Mouse (Mus musculus): Measurements from ENCODE around the gene Arf5.

Arf5 gene

GRCm38 (mm10) chr6:28423313-28423712 lies at the start of gene Arf5:
TSS of gene Arf5 (plus strand) at chr6:28423560.
- peak; percentile 92 for DNase-seq

- DNase-seq = no peak
Measured at GRCm38 (mm10) chr6:28381983-28382382, 41.4 kb upstream of the Arf5 start.

- DNase-seq = no peak
Measured at GRCm38 (mm10) chr6:28385169-28385568, 38.2 kb upstream of the Arf5 start.

DNA sequence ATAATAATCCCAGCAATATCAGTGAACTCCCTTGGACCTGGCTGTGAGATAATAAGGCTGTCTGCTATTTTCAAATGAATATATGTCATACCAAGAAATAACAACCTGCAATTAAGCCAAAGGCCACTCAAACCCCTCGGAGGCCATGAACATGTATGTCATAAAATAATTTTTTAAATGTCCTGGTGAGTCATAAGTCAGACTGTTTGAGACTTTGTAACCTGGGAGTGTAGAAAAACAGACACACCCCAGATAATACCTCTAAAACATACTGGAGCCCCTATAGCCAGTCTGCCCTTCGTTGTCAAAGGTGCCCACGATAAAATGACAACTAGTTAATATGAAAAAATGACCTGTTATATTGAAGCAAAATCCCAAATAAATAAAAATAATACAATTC lies 34.3 kb upstream of the Arf5 start:
- DNase-seq = no peak

GRCm38 (mm10) chr6:28396051-28396852 lies 27.1 kb upstream of the Arf5 start:
- no peak for DNase-seq

GRCm38 (mm10) chr6:28396853-28397457 lies 26.4 kb upstream of the Arf5 start:
- DNase-seq = no peak

DNA sequence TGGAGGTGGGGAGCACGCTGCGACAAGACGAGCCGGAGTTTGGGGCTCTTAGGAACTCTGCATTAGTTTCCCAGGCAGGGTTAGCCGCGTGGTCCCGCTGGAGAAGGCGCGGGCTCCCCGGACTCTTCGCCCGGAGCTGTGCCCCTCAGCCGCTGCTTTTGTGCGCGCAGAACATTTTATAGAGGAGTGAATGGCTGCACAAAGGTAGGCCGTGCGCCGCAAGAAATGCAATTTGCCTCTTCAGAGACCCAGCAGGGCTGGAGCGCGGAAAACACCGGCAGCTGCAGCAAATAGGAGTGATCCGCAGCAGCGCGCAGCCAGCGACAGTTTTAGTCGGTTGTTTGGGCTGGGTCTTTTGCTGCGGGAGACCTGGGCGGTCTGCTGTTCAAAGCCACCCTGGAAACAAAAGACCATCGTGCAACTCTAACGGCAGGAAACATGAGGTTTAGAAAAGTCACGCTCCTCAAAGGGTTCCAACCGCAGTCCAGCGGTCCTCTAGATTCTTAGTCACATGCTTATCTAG lies 25.6 kb upstream of the Arf5 start, which contains the start of gene Zfp800:
Gene Zfp800, minus strand, starts transcription at position 325 of the 523 bp plus-strand sequence.
- no peak for DNase-seq

DNA sequence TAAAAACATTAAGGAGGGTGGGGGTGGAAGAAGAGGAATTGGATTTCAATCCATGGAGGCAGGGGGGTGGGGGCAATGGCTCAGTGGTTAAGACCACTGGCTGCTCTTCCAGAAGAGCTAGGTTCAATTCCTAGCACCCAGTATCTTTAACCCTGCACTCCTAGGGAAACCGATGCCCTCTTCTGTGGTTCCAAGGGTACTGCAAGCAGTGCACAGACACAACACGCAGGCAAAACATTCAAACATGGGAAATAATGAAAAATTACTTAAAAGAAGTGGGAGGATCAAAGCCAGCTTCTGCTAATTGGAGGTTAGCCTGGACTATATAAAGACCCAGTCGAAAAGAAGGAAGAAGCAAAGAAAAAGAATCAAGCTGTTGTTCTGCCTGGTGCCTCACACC lies 24.6 kb upstream of the Arf5 start:
- DNase-seq = no peak

DNA sequence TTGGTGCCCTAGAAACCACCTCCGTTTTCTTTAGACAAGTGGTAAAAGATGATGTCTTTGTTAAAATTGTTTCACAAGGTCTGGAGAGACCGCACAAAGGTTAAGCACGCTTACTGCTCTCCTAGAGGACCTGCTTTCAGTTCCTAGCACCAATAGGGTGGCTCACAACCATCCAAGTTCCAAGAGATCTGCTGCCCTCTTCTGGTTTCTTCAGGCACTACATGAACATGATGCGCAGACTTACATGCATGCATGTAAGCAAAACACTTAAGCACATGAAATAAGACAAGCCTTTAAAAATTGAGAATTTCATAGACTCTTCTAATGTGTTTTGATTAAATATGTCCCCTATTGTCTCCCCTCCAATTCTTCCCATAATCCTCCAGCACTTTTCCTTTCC lies 23.6 kb upstream of the Arf5 start:
- no peak for DNase-seq

DNA sequence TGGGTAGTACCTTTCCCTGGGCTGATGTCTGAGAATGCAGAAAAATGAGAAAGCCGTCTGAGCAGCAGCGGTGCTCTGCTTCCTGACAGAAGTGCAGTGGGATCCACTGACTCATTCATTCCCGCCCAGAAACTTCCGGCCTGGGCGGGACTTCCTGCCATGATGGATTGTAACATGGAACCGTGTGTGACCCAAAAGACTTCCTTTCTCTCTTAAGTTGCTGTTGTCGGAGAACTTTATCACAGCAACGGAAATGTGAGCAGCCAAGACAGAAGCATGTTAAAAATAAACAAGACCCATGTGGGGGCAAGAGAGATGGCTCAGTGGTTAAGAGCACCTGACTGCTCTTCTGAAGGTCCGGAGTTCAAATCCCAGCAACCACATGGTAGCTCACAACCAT lies 13.3 kb upstream of the Arf5 start:
- DNase-seq = no peak

DNA sequence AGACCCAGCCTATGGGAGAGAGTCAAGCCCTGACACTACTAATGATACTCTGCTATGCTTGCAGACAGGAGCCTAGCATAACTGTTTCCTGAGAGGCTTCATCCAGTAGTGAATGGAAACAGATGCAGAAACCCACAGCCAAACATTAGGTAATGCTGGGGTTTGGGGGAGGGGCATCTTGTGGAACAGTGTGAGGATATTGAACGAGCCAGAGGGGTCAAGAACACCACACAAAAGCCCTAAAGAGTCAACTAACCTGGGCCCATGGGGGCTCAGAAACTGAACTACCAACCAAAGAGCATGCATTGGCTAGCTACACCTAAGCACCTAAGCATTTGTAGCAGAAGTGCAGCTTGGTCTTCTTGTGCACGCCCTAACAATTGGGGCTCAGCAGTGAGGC lies 12.1 kb upstream of the Arf5 start:
- no peak for DNase-seq

DNA sequence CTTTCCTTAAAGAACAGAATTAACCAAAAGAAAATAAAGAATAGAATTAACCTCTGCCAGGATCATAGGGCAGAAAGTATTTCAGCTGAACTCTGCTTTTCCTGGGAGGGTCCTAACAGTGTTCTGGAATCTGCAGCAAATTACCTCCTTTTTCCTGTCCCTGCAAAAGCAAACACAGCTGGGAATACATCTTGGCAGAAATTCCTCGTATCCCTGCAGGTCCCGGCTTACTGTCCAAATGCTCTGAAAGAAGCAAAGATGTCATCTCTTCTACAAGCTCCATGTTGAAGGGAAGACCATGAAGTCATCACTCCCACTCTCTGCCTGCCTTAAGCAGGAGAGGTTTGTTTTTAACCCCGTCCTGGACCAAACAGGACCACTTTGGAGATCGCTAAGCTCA lies 6.4 kb upstream of the Arf5 start:
- DNase-seq = no peak

- DNase-seq = peak; percentile 90
Measured at GRCm38 (mm10) chr6:28418449-28418848, 4.9 kb upstream of the Arf5 start.

DNA sequence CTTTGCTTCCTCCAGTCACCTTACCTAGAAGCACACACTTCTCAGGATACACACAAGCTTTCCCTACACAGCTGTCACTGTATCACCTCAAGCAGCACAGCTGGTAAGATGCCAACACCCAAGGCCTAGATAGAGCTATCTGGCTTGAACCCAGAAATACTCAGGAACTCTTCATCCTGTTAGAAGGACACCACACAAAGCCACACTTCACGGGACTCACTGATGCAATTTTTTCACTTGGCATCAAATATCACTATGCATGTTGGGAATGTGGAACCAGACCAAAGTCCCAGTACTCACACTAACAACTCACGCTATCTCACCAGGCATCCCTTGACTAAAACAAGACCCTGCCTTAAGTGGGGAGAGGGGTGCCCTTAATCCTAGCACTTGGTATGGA lies 3.7 kb upstream of the Arf5 start:
- DNase-seq = peak; percentile 33

- peak; percentile 48 for DNase-seq
Measured at GRCm38 (mm10) chr6:28420361-28420760, 3.0 kb upstream of the Arf5 start.

GRCm38 (mm10) chr6:28420865-28421264 lies 2.5 kb upstream of the Arf5 start:
- DNase-seq = no peak

GRCm38 (mm10) chr6:28421469-28422000 lies 1.8 kb upstream of the Arf5 start:
- DNase-seq = peak; percentile 95

- peak; percentile 63 for DNase-seq
Measured at GRCm38 (mm10) chr6:28422651-28423290, 589 bp upstream of the Arf5 start.

DNA sequence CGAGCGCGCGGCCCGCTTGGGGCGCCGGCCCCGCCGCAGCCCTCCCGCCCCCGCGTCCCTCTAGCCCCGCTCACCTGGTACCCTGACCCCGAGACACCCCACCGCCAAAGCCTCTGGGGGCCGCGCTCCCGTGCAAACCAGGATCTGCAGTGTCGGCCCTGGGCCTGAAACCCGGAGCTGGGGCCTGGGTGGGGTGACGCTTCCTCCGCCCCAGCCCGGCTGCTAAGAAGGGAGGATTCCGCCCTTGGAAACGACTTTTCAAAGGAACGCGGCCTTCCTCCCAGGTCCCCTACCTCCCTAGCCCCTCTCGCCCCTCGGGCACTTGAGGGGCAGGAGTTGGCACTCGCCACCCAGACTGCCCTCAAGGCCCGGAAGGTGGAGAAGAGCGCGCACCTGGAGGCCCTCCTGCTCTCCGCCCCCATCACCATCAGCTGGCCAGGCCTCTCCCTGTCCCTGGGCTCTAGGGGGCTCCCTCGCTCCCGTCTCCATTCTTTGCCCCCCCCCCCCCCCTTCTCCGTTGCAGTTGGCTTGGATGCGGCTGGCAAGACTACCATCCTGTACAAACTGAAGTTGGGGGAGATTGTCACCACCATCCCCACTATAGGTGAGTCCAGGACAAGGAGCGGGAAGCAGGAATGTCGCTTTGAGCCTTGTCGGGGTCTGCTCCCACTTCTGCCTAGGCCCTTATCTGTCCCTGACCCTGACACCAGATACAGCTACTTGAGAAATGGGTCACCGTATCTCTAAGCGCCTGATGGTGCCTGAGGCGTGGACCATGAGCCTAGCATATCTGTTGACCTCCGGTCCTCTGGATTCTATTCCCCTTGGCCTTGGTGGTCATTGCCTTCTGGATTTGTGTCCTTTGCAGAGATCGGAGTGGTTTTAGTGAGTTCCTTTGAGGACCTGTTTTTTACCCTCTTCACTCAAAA lies 671 bp downstream of the Arf5 start:
- DNase-seq = peak; percentile 83

DNA sequence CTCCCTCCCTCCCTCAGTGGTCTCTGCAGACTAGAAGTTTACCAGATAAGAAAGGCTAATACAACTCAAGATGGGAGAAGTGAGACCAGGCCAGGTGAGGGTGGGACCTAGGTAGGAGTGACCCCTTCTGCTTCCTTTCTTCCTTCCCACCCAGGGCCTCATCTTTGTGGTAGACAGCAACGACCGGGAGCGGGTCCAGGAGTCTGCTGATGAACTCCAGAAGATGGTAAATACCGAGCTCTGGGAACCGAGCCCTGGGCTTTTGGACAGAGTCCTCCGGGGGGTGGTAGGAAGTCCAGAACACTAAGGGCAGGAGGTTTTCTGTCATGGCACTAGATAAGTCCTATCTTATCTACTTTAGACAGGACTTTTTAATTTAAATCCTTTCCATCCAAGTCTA lies 1.7 kb downstream of the Arf5 start:
- DNase-seq = peak; percentile 52

- DNase-seq = peak; percentile 31
Measured at GRCm38 (mm10) chr6:28427096-28427839, 3.9 kb downstream of the Arf5 start, which contains the start of gene Fscn3. TSS of gene Fscn3 (plus strand) at chr6:28427789.

DNA sequence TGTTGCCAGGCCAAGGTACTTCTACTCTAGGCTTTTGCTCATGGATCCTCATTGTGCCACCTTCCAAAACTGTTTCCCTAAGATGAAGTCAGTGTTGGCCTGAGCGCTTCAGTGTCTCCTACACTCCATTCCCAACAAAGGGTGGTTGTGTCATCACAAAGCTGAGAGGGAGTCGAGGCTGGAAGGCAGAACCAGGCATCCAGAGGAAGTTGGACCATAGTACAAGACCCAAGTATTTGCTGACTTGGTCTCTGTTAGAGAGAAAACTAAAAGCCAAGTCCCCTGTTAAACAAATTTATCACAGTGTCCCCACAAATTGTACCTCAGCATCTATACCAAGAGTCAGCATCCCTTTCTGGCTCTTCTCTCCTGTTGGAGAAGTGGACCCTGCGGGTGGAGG lies 4.9 kb downstream of the Arf5 start, which contains the start of gene Gcc1:
Gene Gcc1, minus strand, starts transcription at position 101 of the 400 bp plus-strand sequence.
- DNase-seq = no peak
